Mouse (Mus musculus) erythroblast, adult 5-6 weeks (primary cell): Measurements from ENCODE around the gene Trim80. TPM values are rescaled to one million over a fixed set of nuclear protein-coding genes. Genes with fewer than 3 reads are reported as not detected.
A peak's percentile ranks its signal among the peaks of the same experiment; 100 is the strongest.
"Not testable (repeated sequence)": the region's sequence is repeated elsewhere in the genome, so short reads cannot be mapped to it uniquely, and the experiment has no call there.

Experiments
- ATAC-seq: replicated peaks from 2 replicates; pipeline ENCODE4 v1.8.0; 2016; ENCODE audit warnings: moderate number of reproducible peaks, mild to moderate bottlenecking, moderate TSS enrichment, inconsistent platforms; ENCODE audit not compliant: poor library complexity, low FRiP score, severe bottlenecking
- total RNA-seq, 2 experiments: library from RNA; stranded (forward) in 1 of 2; stranded (reverse) in 1 of 2; fragments of 150-400 nt in 1 of 2; fragments of 200-764, 138-1000 nt in 1 of 2; gene quantifications; 2 replicates each; pipeline versions ENCODE4 v1.2.3 to v1.2.4; 2015 to 2017; ENCODE audit warnings: low replicate concordance in 2 of 2

The Trim80 gene
- total RNA-seq, 2 experiments from 2014 or later = not detected

GRCm38 (mm10) chr11:115427482-115428331, 12.6 kb upstream of the Trim80 start:
- ATAC-seq = peak; percentile 77

GRCm38 (mm10) chr11:115429307-115429706, 11.0 kb upstream of the Trim80 start:
- ATAC-seq = no peak

GRCm38 (mm10) chr11:115430561-115430960, 9.8 kb upstream of the Trim80 start:
- no peak for ATAC-seq

GRCm38 (mm10) chr11:115432814-115433213, 7.5 kb upstream of the Trim80 start:
- ATAC-seq = no peak

GRCm38 (mm10) chr11:115433342-115433741, 7.0 kb upstream of the Trim80 start:
- ATAC-seq = no peak

GRCm38 (mm10) chr11:115435596-115436337, 4.6 kb upstream of the Trim80 start:
- no peak for ATAC-seq

- no peak for ATAC-seq
Observed at GRCm38 (mm10) chr11:115437571-115438122, 2.7 kb upstream of the Trim80 start.

GRCm38 (mm10) chr11:115439326-115439725, 1.0 kb upstream of the Trim80 start:
- no peak for ATAC-seq

- ATAC-seq = no peak
Observed at GRCm38 (mm10) chr11:115441417-115441816, 1.1 kb downstream of the Trim80 start.

- ATAC-seq = no peak
Observed at GRCm38 (mm10) chr11:115446906-115447305, 6.6 kb downstream of the Trim80 start.

- ATAC-seq = no peak
Observed at GRCm38 (mm10) chr11:115447321-115447885, 7.1 kb downstream of the Trim80 start.

GRCm38 (mm10) chr11:115448075-115448474, 7.7 kb downstream of the Trim80 start:
- no peak for ATAC-seq

- no peak for ATAC-seq
Observed at GRCm38 (mm10) chr11:115448998-115449397, 8.7 kb downstream of the Trim80 start.

GRCm38 (mm10) chr11:115450176-115450575, 9.8 kb downstream of the Trim80 start:
- ATAC-seq = no peak

GRCm38 (mm10) chr11:115451781-115452241, 11.5 kb downstream of the Trim80 start:
- no peak for ATAC-seq

- ATAC-seq = no peak
Observed at GRCm38 (mm10) chr11:115452281-115452860, 12.0 kb downstream of the Trim80 start.

- ATAC-seq = no peak
Observed at GRCm38 (mm10) chr11:115453306-115453705, 13.0 kb downstream of the Trim80 start.

- ATAC-seq = not testable (repeated sequence)
Observed at GRCm38 (mm10) chr11:115454822-115455221, 14.5 kb downstream of the Trim80 start.

- ATAC-seq = no peak
Observed at GRCm38 (mm10) chr11:115455619-115456018, 15.3 kb downstream of the Trim80 start.

- no peak for ATAC-seq
Observed at GRCm38 (mm10) chr11:115456182-115456581, 15.8 kb downstream of the Trim80 start.
